24 mouse cellular contexts compared by ENCODE assay signal in genomic region chr11:35136625-35137024, GRCm38 (mm10). TPM values are rescaled to one million over a fixed set of nuclear protein-coding genes. Genes with fewer than 3 reads are reported as not detected.
DNase-seq lines count a peak whose midpoint lies in the region; ATAC-seq and TF ChIP-seq lines count a peak whose summit lies in the region.
"Had no signal": no experiment of that assay in that cellular context is flagged by ENCODE, and none has a peak within 500 bp of the region (broad histone marks: within the 10 kb centered on the region; RNA-seq: fewer than 3 reads in every experiment).

No protein-coding gene starts in this region.

- H3K9ac ChIP-seq in forebrain, embryonic 15.5 days (replicated peaks), result no peak overlapping the region
- H3K9ac ChIP-seq in forebrain, postnatal 0 days, result no peak overlapping the region
- H3K9ac ChIP-seq in lung, postnatal 0 days (replicated peaks; ENCODE audit: low read depth), result no peak overlapping the region
- H3K9ac ChIP-seq: heart, embryonic 12.5 days; hindbrain, embryonic 14.5 days; liver, embryonic 12.5 days; liver, postnatal 0 days; midbrain, embryonic 13.5 days; neural tube, embryonic 13.5 days had no signal

- no peak for TF ChIP-seq CTCF in forebrain, postnatal 0 days (IDR thresholded peaks at IDR 0.05; ENCODE audit: low read depth)
- no peak for TF ChIP-seq CTCF in left cerebral cortex, adult 2 months (IDR thresholded peaks at IDR 0.05)
- no peak for TF ChIP-seq CTCF in lung, postnatal 0 days (IDR thresholded peaks at IDR 0.05)

- no peak for TF ChIP-seq EP300 in lung, postnatal 0 days (IDR thresholded peaks at IDR 0.05)

- no peaks in the 10 kb centered on the region for H3K36me3 ChIP-seq in forebrain, embryonic 15.5 days
- no peaks in the 10 kb centered on the region for H3K36me3 ChIP-seq in forebrain, postnatal 0 days (ENCODE audit: insufficient read depth)
- H3K36me3 ChIP-seq in lung, postnatal 0 days (ENCODE audit: insufficient read depth, low read length), result no peaks in the 10 kb centered on the region
- H3K36me3 ChIP-seq: forebrain, embryonic 10.5 days; heart, embryonic 12.5 days; liver, embryonic 12.5 days; midbrain, embryonic 13.5 days; neural tube, embryonic 13.5 days had no signal

- no peak overlapping the region for H3K4me2 ChIP-seq in forebrain, embryonic 15.5 days (replicated peaks)
- no peak overlapping the region for H3K4me2 ChIP-seq in forebrain, postnatal 0 days (ENCODE audit: low read depth)
- no peak overlapping the region for H3K4me2 ChIP-seq in lung, postnatal 0 days (replicated peaks; ENCODE audit: low read depth, low read length)
- H3K4me2 ChIP-seq: heart, embryonic 12.5 days; hindbrain, embryonic 14.5 days; liver, embryonic 12.5 days; midbrain, embryonic 13.5 days; neural tube, embryonic 13.5 days had no signal

- no peaks in the 10 kb centered on the region for H3K4me1 ChIP-seq in forebrain, embryonic 15.5 days
- H3K4me1 ChIP-seq in forebrain, postnatal 0 days (ENCODE audit: insufficient read depth), result no peaks in the 10 kb centered on the region
- no peaks in the 10 kb centered on the region for H3K4me1 ChIP-seq in lung, postnatal 0 days (ENCODE audit: insufficient read depth, low read depth, low read length)
- H3K4me1 ChIP-seq: forebrain, embryonic 10.5 days; heart, embryonic 12.5 days; liver, embryonic 12.5 days; midbrain, embryonic 13.5 days; neural tube, embryonic 13.5 days had no signal

- no peaks in the 10 kb centered on the region for H3K27me3 ChIP-seq in forebrain, embryonic 15.5 days
- no peaks in the 10 kb centered on the region for H3K27me3 ChIP-seq in forebrain, postnatal 0 days (ENCODE audit: insufficient read depth, low read length)
- H3K27me3 ChIP-seq in lung, postnatal 0 days (replicated peaks; ENCODE audit: insufficient read depth, low read length), result no peaks in the 10 kb centered on the region
- H3K27me3 ChIP-seq: heart, embryonic 12.5 days; liver, embryonic 12.5 days; midbrain, embryonic 13.5 days had no signal

- WGBS in forebrain, embryonic 15.5 days, result 90% methylated on average over 9 of the region's 9 CpGs
- WGBS in forebrain, postnatal 0 days, result 80% methylated on average over 9 of the region's 9 CpGs
- 62% methylated on average over 9 of the region's 9 CpGs for WGBS in lung, postnatal 0 days

- H3K4me3 ChIP-seq in forebrain, embryonic 15.5 days, result no peak overlapping the region
- no peak overlapping the region for H3K4me3 ChIP-seq in forebrain, postnatal 0 days (ENCODE audit: low read depth, low read length)
- H3K4me3 ChIP-seq in left cerebral cortex, adult 2 months, result no peak overlapping the region
- no peak overlapping the region for H3K4me3 ChIP-seq in lung, postnatal 0 days (ENCODE audit: low read depth, low read length)
- H3K4me3 ChIP-seq: forebrain, embryonic 10.5 days; heart, adult 2 months; heart, embryonic 12.5 days; liver, embryonic 12.5 days; midbrain, embryonic 13.5 days; neural tube, embryonic 13.5 days had no signal

- intact Hi-C loops in left cerebral cortex, adult 2 months (cut with DNase I), result no loop called here

- ATAC-seq in forebrain, embryonic 15.5 days (replicated peaks), result no peak
- no peak for ATAC-seq in forebrain, postnatal 0 days
- peak; percentile 66 for ATAC-seq in lung, postnatal 0 days
- ATAC-seq: forebrain, embryonic 16.5 days; intestine, postnatal 0 days; liver, embryonic 12.5 days; liver, postnatal 0 days; midbrain, embryonic 13.5 days had no signal

- DNase-seq in forebrain, postnatal 0 days, result no peak
- no peak for DNase-seq in left cerebral cortex, adult 2 months (ENCODE audit: extremely low spot score in 1 of 2, low spot score in 2 of 2)
- DNase-seq in left cerebral cortex, adult 8-10 months (ENCODE audit: low spot score in 2 of 2), result no peak
- peak; percentile 72 for DNase-seq in adipocyte (ENCODE audit: low spot score)
- peak; percentile 81 for DNase-seq in lung, postnatal 0 days (ENCODE audit: low spot score)
- no peak for DNase-seq in right cerebral cortex, postnatal 36 days (ENCODE audit: low spot score in 2 of 2)
- DNase-seq: cerebellum, adult 8-10 months; cerebellum, postnatal 25 days; heart, adult 2 months; kidney, postnatal 14 days; left cerebral cortex, postnatal 4 days; liver, postnatal 0 days had no signal

- H3K27ac ChIP-seq in forebrain, embryonic 15.5 days (replicated peaks), result peak overlapping the region; percentile 15; the same call in 1 of the 2 replicates
- no peak overlapping the region for H3K27ac ChIP-seq in forebrain, postnatal 0 days (ENCODE audit: low read depth, low read length)
- H3K27ac ChIP-seq in left cerebral cortex, adult 2 months, result peak overlapping the region; percentile 17; the same call in 1 of the 2 replicates
- peak overlapping the region; percentile 34; the same call in 1 of the 2 replicates for H3K27ac ChIP-seq in lung, postnatal 0 days (ENCODE audit: low read length)
- H3K27ac ChIP-seq: forebrain, embryonic 10.5 days; heart, adult 2 months; hindbrain, embryonic 14.5 days; liver, embryonic 12.5 days; midbrain, embryonic 13.5 days; neural tube, embryonic 13.5 days had no signal

- H3K9me3 ChIP-seq in forebrain, embryonic 15.5 days, result no peaks in the 10 kb centered on the region
- no peaks in the 10 kb centered on the region for H3K9me3 ChIP-seq in forebrain, postnatal 0 days (ENCODE audit: low read length)
- no peaks in the 10 kb centered on the region for H3K9me3 ChIP-seq in lung, postnatal 0 days (ENCODE audit: low read length)
- H3K9me3 ChIP-seq: forebrain, embryonic 10.5 days; heart, embryonic 12.5 days; liver, embryonic 12.5 days; midbrain, embryonic 13.5 days; neural tube, embryonic 13.5 days had no signal

RNA-seq across cellular contexts. Expression of gene Slit3, which starts 15.6 kb away (rescaled TPM):
- polyA plus RNA-seq in forebrain, embryonic 15.5 days (2015; fragmentation: Nextera tagmentation; extraction: Ambion mirVana), result 5.9 and 6.4 TPM in 2 replicates
- 5.7 and 15.0 TPM in 2 replicates for total RNA-seq in forebrain, postnatal 0 days (2014; rRNA removed)
- 1.9 and 5.6 TPM in 2 replicates for polyA plus RNA-seq in forebrain, postnatal 0 days (2015; fragmentation: Nextera tagmentation; extraction: Ambion mirVana)
- total RNA-seq in left cerebral cortex, adult 2 months (2021), result 10 to 100 TPM; 56.7 to 60.0 TPM
- total RNA-seq in left cerebral cortex, adult 8-10 months (2022), result 10 to 100 TPM; 41.7 to 49.2 (median 48.2) TPM
- polyA plus RNA-seq in lung, postnatal 0 days (2015; fragmentation: Nextera tagmentation; extraction: Ambion mirVana), result 13.1 and 14.2 TPM in 2 replicates
- total RNA-seq: hematopoietic stem cell, adult 5-6 weeks; megakaryocyte-erythroid progenitor cell, adult 5-6 weeks; MEL had no signal

Comparison
In these comparisons a context has a peak if more than half of its experiments do, and no peak if none do; other contexts are left out.
1. DNase-seq: peak in adipocyte (single experiment) and lung, postnatal 0 days (single experiment); none in forebrain, postnatal 0 days (single experiment), left cerebral cortex, adult 2 months (0 of 2), left cerebral cortex, adult 8-10 months (0 of 2) and right cerebral cortex, postnatal 36 days (0 of 2).